Mouse (Mus musculus) liver, adult 2 months (tissue): ENCODE data around the gene Klhdc7a. TPM values are rescaled to one million over a fixed set of nuclear protein-coding genes. Genes with fewer than 3 reads are reported as not detected.

ENCODE experiments used
- DNase-seq: peaks from one replicate; pipeline ENCODE4 v3.0.0-alpha.2; 2011; ENCODE audit warnings: low read depth, low spot score; ENCODE audit errors: extremely low read depth
- H3K27ac ChIP-seq: fragments of 200-500 bp; replicated peaks from 2 replicates; pipeline ENCODE4 v1.5.1; 2012; ENCODE audit warnings: low read depth, mild to moderate bottlenecking, control low read depth, inconsistent platforms, low read length; ENCODE audit not compliant: insufficient read depth
- H3K27me3 ChIP-seq: fragments of 200-500 bp; 2 replicates; pipeline ENCODE4 v1.6.1; 2012; ENCODE audit warnings: mild to moderate bottlenecking, moderate library complexity, low read length, inconsistent platforms; ENCODE audit not compliant: control insufficient read depth, insufficient read depth
- H3K36me3 ChIP-seq: fragments of 200-500 bp; 2 replicates; pipeline ENCODE4 v1.6.1; 2012; ENCODE audit warnings: low read length, inconsistent platforms; ENCODE audit not compliant: control insufficient read depth, insufficient read depth
- H3K4me1 ChIP-seq: fragments of 200-500 bp; 2 replicates; pipeline ENCODE4 v1.6.1; 2011; ENCODE audit warnings: low read length; ENCODE audit not compliant: control insufficient read depth, insufficient read depth
- H3K4me3 ChIP-seq: fragments of 200-500 bp; 2 replicates; pipeline ENCODE4 v1.5.1; 2011; ENCODE audit warnings: low read depth, mild to moderate bottlenecking, control low read depth, low read length, moderate library complexity; ENCODE audit not compliant: insufficient read depth
- H3K79me2 ChIP-seq: fragments of 200-500 bp; 2 replicates; pipeline ENCODE4 v1.6.1; 2012; ENCODE audit warnings: inconsistent platforms, mild to moderate bottlenecking, low read length, moderate library complexity; ENCODE audit not compliant: control insufficient read depth, insufficient read depth
- H3K9ac ChIP-seq: fragments of 200-500 bp; 2 replicates; pipeline ENCODE4 v1.6.1; 2012; ENCODE audit warnings: low read depth, mild to moderate bottlenecking, control low read depth, inconsistent platforms, low read length
- CTCF ChIP-seq: fragments of 200-500 bp; IDR thresholded peaks from 2 replicates; pipeline ENCODE4 v1.5.1; 2011; ENCODE audit warnings: low read depth, low read length, control low read depth
- POLR2A ChIP-seq: fragments of 200-500 bp; IDR thresholded peaks from 2 replicates; pipeline ENCODE4 v1.6.1; 2011; ENCODE audit warnings: low read length, control low read depth; ENCODE audit not compliant: insufficient read depth; ENCODE audit errors: extremely low read depth
- WGBS: fragments of 180-500 bp; shearing (Covaris S2); methylation state at CpG from one replicate; pipeline ENCODE4 v1.1.7; 2018; 5-methylcytosine and 5-hydroxymethylcytosine counted together
- polyA plus RNA-seq: library from polyadenylated mRNA; depleted of rRNA; stranded (reverse); fragments of >200 nt; gene quantifications from 2 replicates; pipeline ENCODE4 v1.2.3, GENCODE M21; 2012
- total RNA-seq: library from RNA; depleted of rRNA; stranded (reverse); fragments of >200 nt; gene quantifications from 2 replicates; pipeline ENCODE4 v1.2.3, GENCODE M21; 2014

Gene Klhdc7a
- total and polyA plus RNA-seq, 2 experiments = 5.2 to 7.8 TPM

DNA sequence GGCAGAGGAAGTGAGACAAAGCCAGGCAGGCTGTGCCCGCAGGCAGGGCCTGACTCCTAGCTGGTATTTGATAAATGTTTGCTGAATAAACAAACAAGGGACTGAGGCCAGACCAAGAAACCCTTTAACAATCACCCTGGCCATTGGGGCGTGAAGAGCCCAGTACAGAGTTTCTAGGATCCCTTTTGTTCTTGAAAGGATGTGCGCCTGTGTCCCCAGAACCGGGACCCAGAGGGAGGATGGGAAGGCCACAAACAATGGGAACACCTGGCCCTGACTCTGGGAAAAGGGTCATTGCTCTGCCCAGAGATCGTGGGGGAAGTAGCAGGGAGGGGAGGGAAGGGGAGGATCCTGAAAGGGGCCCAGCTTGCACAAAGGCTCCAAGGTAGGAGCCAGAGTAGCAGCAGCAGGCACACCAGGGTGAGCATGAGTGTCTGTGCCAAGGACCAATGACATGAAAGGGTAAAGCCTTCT is 9.5 kb upstream of the Klhdc7a start:
- WGBS = 11% methylated on average over 5 of the region's 5 CpGs
- TF ChIP-seq POLR2A (no peak), CTCF (no peak)
- peaks cover 22% of the 10 kb centered on the region; the same call in 1 of the 2 replicates for H3K4me1 ChIP-seq
- DNase-seq = peak; percentile 79
- H3K9ac ChIP-seq = no peak overlapping the region
- H3K27me3 ChIP-seq = no peaks in the 10 kb centered on the region
- no peak overlapping the region for H3K27ac ChIP-seq
- H3K79me2 ChIP-seq = no peaks in the 10 kb centered on the region
- no peak overlapping the region for H3K4me3 ChIP-seq
- H3K36me3 ChIP-seq = no peaks in the 10 kb centered on the region

DNA sequence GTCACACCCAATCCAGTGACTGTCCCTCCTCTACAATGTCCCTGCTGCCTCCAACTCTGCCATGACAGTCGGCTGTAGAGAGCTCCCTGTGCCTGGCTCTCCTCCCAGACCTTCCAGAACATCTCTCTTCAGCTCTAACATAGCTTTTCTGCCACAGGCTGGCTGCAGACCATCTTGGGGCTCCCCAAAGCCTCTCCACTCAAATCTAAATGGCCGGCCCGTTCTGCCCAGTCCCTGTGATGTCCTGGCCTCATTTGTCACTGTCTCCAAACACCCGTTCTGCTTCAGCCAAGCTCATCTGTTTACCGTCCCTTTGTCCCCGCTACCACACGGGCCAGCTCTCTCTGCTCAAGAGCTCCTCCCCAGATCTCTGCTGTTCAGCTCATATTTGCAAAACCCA is 6.7 kb upstream of the Klhdc7a start:
- no peak for TF ChIP-seq POLR2A
- no peak for TF ChIP-seq CTCF
- no peak overlapping the region for H3K4me3 ChIP-seq
- peak overlapping the region; percentile 41 for H3K27ac ChIP-seq
- DNase-seq = peak; percentile 86
- no peak overlapping the region for H3K9ac ChIP-seq
- H3K36me3 ChIP-seq = no peaks in the 10 kb centered on the region
- 7% methylated on average over 7 of the region's 7 CpGs for WGBS
- no peaks in the 10 kb centered on the region for H3K27me3 ChIP-seq
- H3K79me2 ChIP-seq = no peaks in the 10 kb centered on the region
- peaks cover 22% of the 10 kb centered on the region; the same call in 1 of the 2 replicates for H3K4me1 ChIP-seq

DNA sequence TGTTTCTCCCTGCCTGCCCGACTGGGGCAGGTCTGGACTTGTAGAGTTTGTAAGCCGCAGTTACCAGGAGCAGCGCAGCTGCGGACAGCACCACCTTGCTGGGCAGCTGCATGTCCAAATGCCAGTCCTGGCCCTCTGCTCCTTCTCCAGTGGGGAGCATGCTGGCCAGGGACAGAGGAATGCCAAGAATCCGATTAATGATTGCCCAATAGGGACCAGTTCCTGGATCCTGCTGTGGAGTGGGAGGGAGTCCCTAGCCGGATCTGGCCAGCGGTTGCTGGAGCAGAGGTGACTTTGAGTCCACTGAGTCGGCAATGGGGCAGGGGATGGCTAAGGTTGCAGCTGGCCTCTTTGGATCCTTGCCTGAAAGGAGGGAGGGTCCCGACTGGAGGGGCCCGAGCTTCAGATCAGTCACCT is 343 bp downstream of the Klhdc7a start:
- WGBS = 16% methylated on average over 10 of the region's 10 CpGs
- Histone ChIP-seq H3K36me3 (no peaks in the 10 kb centered on the region), H3K4me1 (peaks cover 30% of the 10 kb centered on the region), H3K4me3 (peak overlapping the region; percentile 64), H3K79me2 (peaks cover 10% of the 10 kb centered on the region; the same call in 1 of the 2 replicates), H3K27ac (peak overlapping the region; percentile 98), H3K9ac (peak overlapping the region; percentile 73), H3K27me3 (no peaks in the 10 kb centered on the region)
- peak; percentile 99 for DNase-seq
- TF ChIP-seq POLR2A = peak; percentile 64; the same call in 1 of the 2 replicates
- peak; percentile 59 for TF ChIP-seq CTCF

GRCm38 (mm10) chr4:139966981-139967380 is 845 bp downstream of the Klhdc7a start:
- Histone ChIP-seq H3K79me2 (peaks cover 10% of the 10 kb centered on the region; the same call in 1 of the 2 replicates), H3K27ac (peak overlapping the region; percentile 88), H3K27me3 (no peaks in the 10 kb centered on the region), H3K9ac (peak overlapping the region; percentile 73), H3K4me3 (peak overlapping the region; percentile 64), H3K4me1 (peaks cover 30% of the 10 kb centered on the region), H3K36me3 (no peaks in the 10 kb centered on the region)
- TF ChIP-seq CTCF (no peak), POLR2A (no peak)
- WGBS = 13% methylated on average over 3 of the region's 3 CpGs
- DNase-seq = peak; percentile 32

- H3K27me3 ChIP-seq = no peaks in the 10 kb centered on the region
- peak overlapping the region; percentile 89 for H3K27ac ChIP-seq
- H3K4me3 ChIP-seq = peak overlapping the region; percentile 64
- 0 out of 2 replicates have a peak, but pooled peaks have one; percentile 9 for TF ChIP-seq POLR2A
- no peak for TF ChIP-seq CTCF
- peak; percentile 87 for DNase-seq
- 23% methylated on average over 28 of the region's 28 CpGs for WGBS
- H3K79me2 ChIP-seq = peaks cover 10% of the 10 kb centered on the region; the same call in 1 of the 2 replicates
- no peaks in the 10 kb centered on the region for H3K36me3 ChIP-seq
- H3K9ac ChIP-seq = peak overlapping the region; percentile 78
- H3K4me1 ChIP-seq = peaks cover 38% of the 10 kb centered on the region
Observed at GRCm38 (mm10) chr4:139965596-139966185, 2.1 kb downstream of the Klhdc7a start.

DNA sequence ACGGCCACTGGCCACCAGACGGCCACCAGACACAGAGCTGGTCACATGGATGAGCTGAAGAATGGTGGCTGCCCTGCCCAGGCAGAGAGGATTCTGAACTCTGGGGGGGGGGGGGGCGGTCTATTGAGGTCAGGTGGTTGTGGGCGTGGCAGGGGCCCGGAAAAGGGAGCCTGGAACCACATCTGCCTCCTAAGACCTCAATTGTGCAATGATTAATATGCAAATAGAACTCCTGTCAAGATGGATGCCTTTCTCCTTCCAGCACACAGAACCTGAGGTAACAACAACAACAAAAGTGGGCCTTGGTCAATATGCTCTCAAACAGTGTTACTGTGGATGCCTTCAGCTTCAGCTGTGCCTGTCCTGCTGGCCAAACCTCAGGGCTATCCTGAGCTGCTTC is 3.4 kb downstream of the Klhdc7a start:
- H3K27ac ChIP-seq = peak overlapping the region; percentile 89
- peak; percentile 61 for DNase-seq

More for the DNA sequence above, 3.4 kb downstream of the Klhdc7a start:
- TF ChIP-seq POLR2A (no peak), CTCF (no peak)
- Histone ChIP-seq H3K36me3 (no peaks in the 10 kb centered on the region), H3K4me3 (no peak overlapping the region), H3K27me3 (no peaks in the 10 kb centered on the region), H3K79me2 (peaks cover 10% of the 10 kb centered on the region; the same call in 1 of the 2 replicates), H3K4me1 (peaks cover 41% of the 10 kb centered on the region), H3K9ac (peak overlapping the region; percentile 67; the same call in 1 of the 2 replicates)
- WGBS = 39% methylated on average over 5 of the region's 5 CpGs
